Mouse (Mus musculus) G1E-ER4 (cell line): ENCODE measurements around the gene Itga2b. TPM values are rescaled to one million over a fixed set of nuclear protein-coding genes. Genes with fewer than 3 reads are reported as not detected.

Experiments
- GATA1 ChIP-seq: IDR thresholded peaks from one replicate; pipeline ENCODE4 v1.8.0; 2012; ENCODE audit warnings: low read length, inconsistent platforms
- polyA plus RNA-seq: library from polyadenylated mRNA; stranded (reverse); fragments of >175 nt; gene quantifications from 2 replicates; pipeline ENCODE4 v1.2.3, GENCODE M21; 2012

Itga2b gene
- polyA plus RNA-seq, 1 experiment = 18.0 TPM

DNA sequence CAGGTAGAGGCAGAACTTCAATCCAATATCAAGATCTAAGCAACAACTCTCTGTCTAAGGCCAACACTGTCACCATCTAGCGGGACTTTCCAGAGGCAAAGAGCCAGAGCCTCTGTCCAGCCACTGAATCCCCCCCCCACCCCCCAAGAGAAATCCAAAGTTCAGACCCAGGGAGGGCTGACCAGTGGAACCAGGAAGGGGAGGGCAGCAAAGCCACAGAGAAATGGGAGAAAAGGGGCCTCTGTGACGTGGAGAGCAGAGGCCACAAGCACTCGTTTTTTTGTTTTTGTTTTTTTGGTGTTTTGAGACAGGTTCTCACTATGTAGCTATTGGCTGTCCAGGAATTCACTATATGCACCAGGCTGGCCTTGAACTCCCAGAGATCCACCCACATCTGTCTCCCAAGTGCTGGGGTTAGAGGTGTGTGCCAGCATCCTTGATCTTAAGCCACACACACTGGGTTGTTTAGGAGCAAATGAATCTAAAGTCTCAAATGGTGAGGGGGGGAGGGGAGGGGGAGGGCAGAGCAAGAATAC is 60.1 kb downstream of the Itga2b start:
- TF ChIP-seq GATA1 = no peak

DNA sequence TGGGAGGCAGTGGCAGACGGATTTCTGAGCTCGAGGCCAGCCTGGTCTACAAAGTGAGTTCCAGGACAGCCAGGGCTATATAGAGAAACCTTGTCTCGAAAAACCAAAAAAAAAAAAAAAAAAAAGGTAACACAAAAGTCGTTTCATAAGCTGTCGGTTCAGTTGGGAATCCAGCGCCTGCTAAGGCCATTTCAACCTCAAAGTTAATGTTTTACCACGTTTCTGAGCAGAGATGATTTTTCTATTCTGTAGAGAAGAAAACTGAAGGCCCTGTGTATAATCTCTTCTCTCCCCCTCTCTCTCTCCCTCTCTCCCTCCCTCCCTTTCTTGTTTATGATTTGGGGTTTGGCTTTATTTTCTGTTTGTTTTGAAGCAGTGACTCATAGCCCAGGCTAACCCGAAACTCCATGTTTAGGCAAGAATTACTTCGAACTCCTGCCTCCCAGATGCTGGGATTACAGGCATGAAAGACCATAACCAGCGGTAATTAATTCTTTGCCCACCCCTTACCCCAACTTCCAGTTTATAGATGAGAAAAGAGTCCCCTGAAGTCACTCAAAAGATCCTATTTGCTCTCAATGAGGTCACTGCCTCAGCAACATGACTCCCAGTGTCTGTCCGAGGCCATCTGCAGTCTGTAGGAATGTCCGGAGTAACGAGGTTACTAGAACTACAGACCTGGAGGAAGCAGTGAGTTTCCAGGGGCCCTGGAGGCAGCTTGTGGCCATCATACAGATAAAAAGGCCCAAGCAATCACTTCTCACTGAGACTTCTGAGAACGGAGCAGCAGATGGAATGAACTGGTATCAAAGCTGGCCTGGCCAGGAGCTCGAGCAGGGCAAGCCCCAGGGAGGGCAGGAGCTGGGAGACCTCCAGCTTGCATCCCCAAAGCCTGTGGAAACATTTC is 60.8 kb downstream of the Itga2b start:
- no peak for TF ChIP-seq GATA1

DNA sequence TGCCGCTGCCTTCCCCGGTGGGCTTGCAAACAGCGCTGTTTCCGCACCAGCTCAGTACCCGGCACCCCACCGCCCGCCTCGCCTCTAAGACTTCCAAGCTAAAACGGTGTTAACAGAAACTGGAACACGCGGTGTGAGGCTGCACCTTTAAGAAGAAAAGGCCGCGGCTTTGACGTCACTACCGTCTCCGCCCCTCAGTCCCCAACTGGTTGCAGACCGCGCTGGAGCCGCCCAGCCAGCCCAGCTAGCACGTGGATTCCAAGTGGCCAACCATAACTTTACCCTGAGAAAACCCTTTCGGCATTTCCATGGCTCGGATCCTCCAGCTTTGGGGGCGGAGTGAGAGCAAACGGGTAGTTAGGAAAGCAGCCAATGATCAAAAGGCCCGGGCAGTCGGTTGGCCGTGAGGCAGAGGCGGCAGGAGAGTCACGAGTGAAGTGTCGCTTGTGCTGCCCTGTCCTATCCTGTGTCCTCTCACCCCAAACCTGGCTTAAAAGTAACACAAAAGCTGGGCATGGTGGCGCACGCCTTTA is 61.5 kb downstream of the Itga2b start:
- no peak for TF ChIP-seq GATA1

DNA sequence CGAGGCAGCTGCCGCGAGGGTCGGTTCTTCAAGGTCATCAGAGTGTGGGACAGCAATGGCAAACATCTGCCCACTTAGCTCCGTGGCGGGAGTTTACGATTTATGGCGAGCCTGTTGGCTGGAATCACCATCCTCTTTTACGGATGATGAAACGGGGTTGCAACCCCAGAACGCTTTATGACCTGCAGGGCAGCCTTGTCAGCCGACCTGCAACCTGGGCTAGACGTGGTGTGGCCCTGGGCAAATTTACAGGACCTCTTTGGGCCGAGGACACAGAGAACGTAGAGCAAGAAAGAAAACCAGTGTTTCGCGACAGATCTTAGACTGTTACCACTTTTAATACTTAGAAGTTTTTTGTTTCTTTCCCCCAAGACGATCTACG is 62.1 kb downstream of the Itga2b start, which contains the start of gene Slc25a39:
TSS of gene Slc25a39 (minus strand) at position 113 of the 382 bp plus-strand sequence.
- TF ChIP-seq GATA1 = no peak

DNA sequence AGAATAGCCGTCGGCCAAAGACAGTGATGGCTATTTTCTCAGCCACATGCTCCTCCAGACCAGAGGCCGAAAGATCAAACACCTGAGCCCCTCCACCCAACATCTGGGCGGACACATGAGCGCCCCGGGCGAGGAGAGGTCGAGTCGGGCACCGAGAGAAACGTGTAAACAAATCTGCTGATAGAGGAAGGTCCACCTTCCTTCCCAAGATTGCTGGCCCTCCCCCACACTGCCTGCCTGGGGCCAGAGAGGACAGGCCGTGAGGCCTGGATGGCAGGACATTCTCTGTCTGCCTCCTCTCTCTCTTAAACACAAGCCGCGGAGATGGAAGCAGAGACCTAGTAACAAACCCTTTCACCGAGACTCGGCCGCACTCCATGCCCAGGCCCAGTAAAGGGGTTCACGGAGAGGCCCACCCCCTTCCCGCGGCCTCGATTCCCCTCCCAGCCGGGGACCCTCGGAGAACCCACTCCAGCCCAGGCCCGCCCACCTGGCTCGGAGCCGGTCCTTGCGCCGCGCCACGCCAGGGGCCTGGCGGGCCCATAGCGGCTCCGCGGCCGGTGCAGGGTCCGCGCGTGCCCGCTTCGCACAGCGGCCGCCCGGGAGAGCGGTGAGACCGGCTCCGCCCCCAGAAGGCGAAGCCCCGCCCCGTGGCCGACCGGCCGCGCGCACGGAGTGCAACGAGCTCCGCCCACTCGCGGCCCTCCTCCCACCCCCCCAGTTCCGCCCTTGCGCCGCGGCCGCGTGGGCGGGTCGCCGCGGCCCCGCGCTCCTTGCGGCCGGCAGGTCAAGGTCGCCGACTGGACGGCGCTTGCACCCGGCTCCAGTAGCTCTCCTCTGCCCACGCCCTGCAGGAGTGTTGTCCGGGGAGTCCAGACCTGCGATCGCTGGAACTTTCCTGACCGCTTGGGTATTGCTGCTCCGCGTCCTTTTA is 62.8 kb downstream of the Itga2b start:
- TF ChIP-seq GATA1 = no peak

DNA sequence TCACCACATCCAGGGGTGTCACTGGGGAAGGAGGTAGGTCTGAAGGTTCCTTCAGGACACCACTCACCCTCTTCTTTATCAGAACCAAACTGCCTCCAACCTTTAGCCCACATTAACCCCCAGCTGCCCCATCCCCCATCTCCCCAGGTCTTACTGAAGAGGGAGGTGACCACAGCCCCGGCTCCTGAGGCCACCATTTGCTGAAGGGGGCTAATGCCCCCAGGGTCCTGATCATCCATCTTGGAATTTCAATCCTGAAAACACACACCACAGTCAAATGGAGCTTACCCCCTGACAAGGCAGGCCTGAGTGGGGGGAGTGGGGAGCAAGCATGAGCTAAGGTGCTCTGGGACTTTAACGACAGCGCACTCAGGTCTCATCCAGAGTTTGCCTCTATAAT is 63.5 kb downstream of the Itga2b start:
- TF ChIP-seq GATA1 = no peak

DNA sequence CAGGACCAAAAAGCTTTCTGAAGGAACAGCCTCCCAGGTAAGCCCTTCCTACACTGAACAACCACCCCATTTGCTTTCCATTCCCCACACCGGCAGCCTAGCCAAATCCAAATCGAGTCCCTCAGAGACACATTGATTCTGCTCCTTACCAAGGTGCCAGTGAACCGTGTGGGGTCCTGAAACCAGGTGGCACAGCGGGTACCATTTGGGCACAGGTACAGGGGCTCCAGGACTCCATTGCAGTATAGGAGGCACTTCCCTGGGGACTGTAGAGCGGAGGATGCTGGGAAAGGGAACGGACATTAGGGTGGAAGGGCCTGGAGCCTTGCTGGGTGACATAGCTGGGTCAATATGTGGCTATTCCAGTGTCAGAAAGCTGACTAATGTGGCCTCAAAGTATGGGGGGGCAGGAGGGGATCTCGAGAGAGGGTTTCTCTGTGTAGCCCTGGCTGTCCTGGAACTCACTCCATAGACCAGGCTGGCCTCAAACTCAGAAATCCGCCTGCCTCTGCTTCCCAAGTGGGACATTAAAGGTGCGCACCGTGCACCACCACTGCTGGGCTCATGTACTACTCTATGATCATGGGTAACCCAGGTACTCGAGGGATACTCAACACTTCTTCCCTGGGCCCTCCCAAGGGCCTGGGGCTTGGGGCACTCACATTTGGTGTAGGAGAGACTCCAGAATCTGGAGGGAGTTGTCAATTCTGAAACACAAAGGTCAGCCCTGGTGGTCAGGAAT is 64.2 kb downstream of the Itga2b start:
- no peak for TF ChIP-seq GATA1

DNA sequence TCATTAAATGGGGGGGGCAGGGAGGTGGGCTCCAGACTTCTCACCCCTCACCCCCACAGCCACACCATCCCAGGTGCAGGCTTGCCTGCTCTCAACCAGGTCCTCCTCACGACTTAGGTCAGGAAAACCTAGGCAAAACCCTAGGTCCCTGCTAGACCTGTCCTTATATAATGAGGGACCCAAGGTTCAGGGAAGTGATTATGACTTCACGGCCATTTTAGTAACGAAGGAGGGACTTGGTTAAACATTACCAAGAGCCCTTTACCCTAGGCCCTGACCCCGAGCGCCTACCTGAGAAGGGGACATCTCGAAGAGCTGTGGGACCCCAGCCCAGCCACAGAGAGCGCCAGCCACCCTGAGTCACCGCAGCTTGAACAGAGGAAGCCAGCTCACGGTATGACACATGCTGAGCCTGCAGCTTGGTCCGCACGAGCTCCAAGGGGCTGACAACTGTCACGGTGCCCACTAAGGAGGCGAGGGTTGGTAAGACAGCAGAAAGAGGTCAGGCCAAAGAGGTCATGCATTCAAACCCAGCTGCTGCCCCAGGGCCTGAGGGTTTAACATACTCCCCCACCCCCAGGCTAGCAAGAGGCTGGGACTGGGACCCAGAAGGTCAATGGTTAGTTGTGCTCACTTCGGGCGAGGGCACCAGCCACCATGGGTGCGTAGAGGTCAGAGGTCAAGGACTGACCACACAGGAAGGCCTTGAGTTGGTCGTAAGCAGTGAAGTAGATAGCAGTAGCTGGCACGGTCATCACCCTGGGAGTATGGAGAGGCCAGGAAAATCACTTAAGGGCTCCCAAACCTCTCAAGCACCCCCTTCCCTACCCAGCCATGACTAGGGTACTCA is 65.5 kb downstream of the Itga2b start:
- no peak for TF ChIP-seq GATA1

DNA sequence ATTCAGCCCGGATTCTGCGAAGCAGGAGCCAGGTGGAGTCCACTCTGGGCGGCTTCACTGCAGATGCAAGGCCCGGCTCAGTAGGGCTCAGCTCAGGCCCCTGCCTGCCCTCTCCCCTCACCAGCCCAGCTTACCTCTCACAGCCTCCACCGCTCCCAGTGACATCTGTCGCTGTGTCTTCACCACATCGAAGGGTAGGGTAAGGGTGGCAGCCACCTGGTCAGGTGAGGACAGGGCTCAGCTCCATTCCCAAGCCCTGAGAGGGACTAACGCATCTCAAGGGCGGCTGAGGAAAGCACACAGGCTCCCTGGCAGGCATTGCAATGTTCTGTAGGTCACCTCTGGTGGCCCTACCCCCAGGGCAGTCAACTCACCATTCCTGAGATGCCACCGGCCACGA is 66.3 kb downstream of the Itga2b start:
- TF ChIP-seq GATA1 = no peak

Other genes with a start within 250 kb of the Itga2b start
- gene Hdac5, start 240.0 kb downstream of the Itga2b start, polyA plus RNA-seq = 34.9 and 38.8 TPM in 2 replicates
- gene BC030867, start 221.2 kb downstream of the Itga2b start, polyA plus RNA-seq = 4.7 and 11.3 TPM in 2 replicates
- gene Asb16, start 201.4 kb downstream of the Itga2b start, polyA plus RNA-seq = not detected in 2 replicates
- 35.4 and 44.5 TPM in 2 replicates for gene Tmub2, start 185.2 kb downstream of the Itga2b start, polyA plus RNA-seq
- 67.5 and 84.9 TPM in 2 replicates for gene Atxn7l3, start 173.5 kb downstream of the Itga2b start, polyA plus RNA-seq
- gene Ubtf, start 150.4 kb downstream of the Itga2b start, polyA plus RNA-seq = 180 and 263 TPM in 2 replicates
- gene Slc4a1, start 103.9 kb downstream of the Itga2b start, polyA plus RNA-seq = 7.0 and 10.8 TPM in 2 replicates
- not detected in 2 replicates for gene Rundc3a, start 76.7 kb downstream of the Itga2b start, polyA plus RNA-seq
- 260 and 309 TPM in 2 replicates for gene Slc25a39, start 62.2 kb downstream of the Itga2b start, polyA plus RNA-seq
- gene Grn, start 39.8 kb downstream of the Itga2b start, polyA plus RNA-seq = 13.2 and 18.9 TPM in 2 replicates
- 0.23 and 0.30 TPM in 2 replicates for gene Fam171a2, start 22.4 kb downstream of the Itga2b start, polyA plus RNA-seq
- gene Gpatch8, start 86.3 kb upstream of the Itga2b start, polyA plus RNA-seq = 11.5 and 15.9 TPM in 2 replicates
- not detected in 2 replicates for gene Gm11627, start 109.3 kb upstream of the Itga2b start, polyA plus RNA-seq
- not detected in 2 replicates for gene Fzd2, start 134.3 kb upstream of the Itga2b start, polyA plus RNA-seq
- not detected in 2 replicates for gene Meioc, start 193.6 kb upstream of the Itga2b start, polyA plus RNA-seq
- 8.3 and 11.0 TPM in 2 replicates for gene Ccdc43, start 227.7 kb upstream of the Itga2b start, polyA plus RNA-seq